Mouse (Mus musculus) fat pad, adult 2 months (tissue): ENCODE measurements around the gene 4931428L18Rik.

ENCODE experiments used
- DNase-seq: peaks from one replicate; pipeline ENCODE4 v3.0.0-alpha.2; 2011; ENCODE audit warnings: low read depth, low spot score; ENCODE audit errors: extremely low read depth

4931428L18Rik gene

GRCm38 (mm10) chr1:30948361-30948949 is 274.0 kb downstream of the 4931428L18Rik start:
- DNase-seq = no peak
